ENCODE assay signal across 7 mouse cellular contexts in the genomic region with DNA sequence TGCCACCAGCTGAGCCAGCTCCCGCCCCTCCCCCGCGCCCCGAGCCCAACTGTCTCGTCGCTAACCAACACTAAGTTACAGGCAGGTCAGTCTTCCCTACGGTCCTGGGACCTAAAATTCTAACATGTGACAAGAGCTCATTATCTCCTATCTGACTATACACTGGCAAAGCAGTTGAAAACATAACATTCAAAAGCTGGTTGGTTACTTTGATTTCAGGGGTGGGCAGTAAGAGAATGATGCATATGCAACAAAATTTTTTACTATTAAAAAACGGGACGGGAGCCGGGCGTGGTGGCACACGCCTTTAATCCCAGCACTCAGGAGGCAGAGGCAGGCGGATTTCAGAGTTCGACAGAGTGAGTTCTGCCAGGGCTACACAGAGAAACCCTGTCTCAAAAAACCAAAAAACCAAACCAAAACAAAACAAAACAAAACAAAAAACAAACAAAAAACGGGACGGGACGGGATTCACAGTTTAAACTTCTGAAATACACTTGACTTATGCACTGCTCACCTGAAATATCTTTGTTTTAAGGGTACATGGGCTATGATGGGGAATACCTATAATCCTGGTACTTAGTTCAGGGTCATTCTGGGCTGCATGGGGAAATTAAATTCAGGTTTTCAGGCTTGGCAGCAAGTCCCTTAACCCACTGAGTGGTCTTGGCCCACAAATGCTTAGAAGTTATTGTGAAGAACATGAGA. TPM values are rescaled to one million over a fixed set of nuclear protein-coding genes. Genes with fewer than 3 reads are reported as not detected.
DNase-seq lines count a peak whose midpoint lies in the region; ATAC-seq and TF ChIP-seq lines count a peak whose summit lies in the region.

No protein-coding gene starts in this region.

- H3K4me2 ChIP-seq in liver, embryonic 11.5 days: peak overlapping the region; percentile 73

- no peak for TF ChIP-seq CTCF in thymus, adult 2 months (IDR thresholded peaks at IDR 0.05; ENCODE audit: borderline replicate concordance, control insufficient read depth, extremely low read depth, insufficient read depth, low read length, poor library complexity)

- H3K27ac ChIP-seq in thymus, adult 2 months (ENCODE audit: control insufficient read depth, insufficient read depth, low read length): peak overlapping the region; percentile 11; the same call in 1 of the 2 replicates
- 0 out of 2 replicates have a peak overlapping the region, but pooled peaks have one; percentile 53 for H3K27ac ChIP-seq in hindbrain, embryonic 10.5 days
- H3K27ac ChIP-seq in liver, embryonic 11.5 days (ENCODE audit: low read depth, low read length): peak overlapping the region; percentile 60

- no peaks in the 10 kb centered on the region for H3K36me3 ChIP-seq in thymus, adult 2 months (ENCODE audit: control insufficient read depth, insufficient read depth, low read length)
- peaks cover 2% of the 10 kb centered on the region for H3K36me3 ChIP-seq in hindbrain, embryonic 10.5 days
- H3K36me3 ChIP-seq in liver, embryonic 11.5 days (ENCODE audit: control insufficient read depth, insufficient read depth, low read length): no peaks in the 10 kb centered on the region

- ATAC-seq in liver, embryonic 11.5 days (replicated peaks; ENCODE audit: low FRiP score): no peak

- WGBS in thymus, adult 2 months: 25% methylated on average over 17 of the region's 17 CpGs
- WGBS in hindbrain, embryonic 10.5 days: 40% methylated on average over 17 of the region's 17 CpGs
- 29% methylated on average over 17 of the region's 17 CpGs for WGBS in liver, embryonic 11.5 days

- peaks cover 9% of the 10 kb centered on the region; the same call in 1 of the 2 replicates for H3K4me1 ChIP-seq in thymus, adult 2 months (replicated peaks; ENCODE audit: control insufficient read depth, insufficient read depth, low read length)
- H3K4me1 ChIP-seq in hindbrain, embryonic 10.5 days (replicated peaks): peaks cover 28% of the 10 kb centered on the region
- H3K4me1 ChIP-seq in liver, embryonic 11.5 days (replicated peaks; ENCODE audit: control insufficient read depth, insufficient read depth, low read length): peaks cover 6% of the 10 kb centered on the region

- no peaks in the 10 kb centered on the region for H3K9me3 ChIP-seq in hindbrain, embryonic 10.5 days
- H3K9me3 ChIP-seq in liver, embryonic 11.5 days (ENCODE audit: control insufficient read depth, low read length): no peaks in the 10 kb centered on the region

- no peak for TF ChIP-seq POLR2A in thymus, adult 2 months (IDR thresholded peaks at IDR 0.05; ENCODE audit: control insufficient read depth, extremely low read depth, insufficient read depth, low read length, poor library complexity)

- H3K9ac ChIP-seq in liver, embryonic 11.5 days (ENCODE audit: low read depth, low read length): peak overlapping the region; percentile 57

- no peak for DNase-seq in thymus, adult 2 months
- DNase-seq in thymus, postnatal 10 days (ENCODE audit: low spot score in 2 of 2): no peak
- peak; percentile 27 for DNase-seq in hindbrain, embryonic 10.5 days (ENCODE audit: low spot score)
- DNase-seq in liver, embryonic 11.5 days (ENCODE audit: low spot score): no peak
- no peak for DNase-seq in adipocyte (ENCODE audit: low spot score)
- DNase-seq in B cell, adult 2 months: no peak
- DNase-seq in urinary bladder, postnatal 14 days (ENCODE audit: low spot score): no peak

- H3K4me3 ChIP-seq in thymus, adult 2 months (ENCODE audit: control insufficient read depth, insufficient read depth, low read length): peak overlapping the region; percentile 46
- peak overlapping the region; percentile 48 for H3K4me3 ChIP-seq in hindbrain, embryonic 10.5 days
- peak overlapping the region; percentile 54 for H3K4me3 ChIP-seq in liver, embryonic 11.5 days (ENCODE audit: low read depth, low read length)

- no peaks in the 10 kb centered on the region for H3K27me3 ChIP-seq in thymus, adult 2 months (ENCODE audit: control insufficient read depth, insufficient read depth, low read length)
- H3K27me3 ChIP-seq in hindbrain, embryonic 10.5 days (ENCODE audit: insufficient read depth, poor library complexity, severe bottlenecking): peaks cover 18% of the 10 kb centered on the region
- no peaks in the 10 kb centered on the region for H3K27me3 ChIP-seq in liver, embryonic 11.5 days (replicated peaks; ENCODE audit: control insufficient read depth, insufficient read depth, low read length)

RNA-seq across cellular contexts. Expression of a gene that starts 4.1 kb away (rescaled TPM):
- 109 and 137 TPM in 2 replicates for polyA plus RNA-seq in thymus, adult 2 months (2012; rRNA removed)
- polyA plus RNA-seq in hindbrain, embryonic 10.5 days (2016; fragmentation: Nextera tagmentation; extraction: Ambion mirVana): 133 and 157 TPM in 2 replicates
- 189 and 200 TPM in 2 replicates for polyA plus RNA-seq in liver, embryonic 11.5 days (2014; fragmentation: Nextera tagmentation; extraction: Ambion mirVana)

RNA-seq across cellular contexts. Expression of a gene that starts 24.3 kb away (rescaled TPM):
- polyA plus RNA-seq in thymus, adult 2 months (2012; rRNA removed): 2.6 and 3.4 TPM in 2 replicates
- polyA plus RNA-seq in hindbrain, embryonic 10.5 days (2016; fragmentation: Nextera tagmentation; extraction: Ambion mirVana): 190 and 227 TPM in 2 replicates
- polyA plus RNA-seq in liver, embryonic 11.5 days (2014; fragmentation: Nextera tagmentation; extraction: Ambion mirVana): 204 and 227 TPM in 2 replicates

RNA-seq across cellular contexts. Expression of a gene that starts 43.1 kb away (rescaled TPM):
- 52.4 and 61.3 TPM in 2 replicates for polyA plus RNA-seq in thymus, adult 2 months (2012; rRNA removed)
- not detected in 2 replicates for polyA plus RNA-seq in hindbrain, embryonic 10.5 days (2016; fragmentation: Nextera tagmentation; extraction: Ambion mirVana)
- not detected in 2 replicates for polyA plus RNA-seq in liver, embryonic 11.5 days (2014; fragmentation: Nextera tagmentation; extraction: Ambion mirVana)

RNA-seq across cellular contexts. Expression of a gene that starts 45.5 kb away (rescaled TPM):
- polyA plus RNA-seq in thymus, adult 2 months (2012; rRNA removed): 0.05 and 0.98 TPM in 2 replicates
- polyA plus RNA-seq in hindbrain, embryonic 10.5 days (2016; fragmentation: Nextera tagmentation; extraction: Ambion mirVana): not detected in 2 replicates
- 87.0 and 97.8 TPM in 2 replicates for polyA plus RNA-seq in liver, embryonic 11.5 days (2014; fragmentation: Nextera tagmentation; extraction: Ambion mirVana)

Comparison
In these comparisons a context has a peak if more than half of its experiments do, and no peak if none do; other contexts are left out.
1. RNA of a gene that starts 24.3 kb away (polyA plus RNA-seq): 204 to 227 TPM in liver, embryonic 11.5 days and 190 to 227 TPM in hindbrain, embryonic 10.5 days; 2.6 to 3.4 TPM in thymus, adult 2 months; every median in the first group is over 10 times any median in the second.
2. RNA of a gene that starts 43.1 kb away (polyA plus RNA-seq): 52.4 to 61.3 TPM in thymus, adult 2 months; not detected in hindbrain, embryonic 10.5 days and not detected in liver, embryonic 11.5 days; every median in the first group is over 10 times any median in the second.
3. Peak in every context shown above with its lines, with median percentiles within 50 percentile points of each other: H3K27ac ChIP-seq and H3K4me3 ChIP-seq.